ENCODE assay signal across 8 mouse cellular contexts in the genomic region with DNA sequence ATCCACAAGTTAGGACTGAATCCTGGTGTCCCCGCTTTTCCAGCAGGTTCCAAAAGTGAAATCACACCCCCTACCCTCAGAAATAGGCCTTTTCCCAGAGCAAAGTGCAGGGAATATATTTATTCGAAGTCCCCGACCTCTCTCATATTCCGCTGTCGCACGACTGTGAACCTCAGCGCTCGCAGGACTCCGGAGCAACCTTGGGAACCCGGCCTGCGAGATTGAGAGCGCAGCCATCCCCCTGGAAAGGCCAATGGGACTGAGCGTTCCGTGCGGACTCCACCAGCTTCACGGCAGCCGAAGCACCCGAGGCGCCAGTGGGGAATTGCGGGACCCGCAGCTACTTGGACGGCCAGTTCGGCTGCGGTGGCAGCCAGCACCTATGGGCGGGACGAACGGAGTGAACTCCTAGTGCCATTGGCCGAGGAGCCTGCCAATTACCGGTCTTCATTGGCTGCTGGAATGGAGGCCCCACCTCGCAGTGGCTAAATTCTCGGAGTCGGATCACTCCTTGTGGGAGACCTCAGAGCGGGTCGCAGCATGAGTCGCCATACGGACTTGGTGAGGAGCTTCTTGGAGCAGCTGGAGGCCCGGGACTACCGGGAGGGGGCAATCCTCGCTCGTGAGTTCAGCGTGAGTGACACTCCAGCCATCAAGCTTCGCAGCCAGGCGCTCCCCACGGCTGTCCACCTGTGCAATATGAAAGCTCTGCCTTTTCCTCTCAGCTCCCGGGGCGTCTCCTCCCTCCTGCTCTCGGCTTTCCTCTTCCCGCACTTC. TPM values are rescaled to one million over a fixed set of nuclear protein-coding genes. Genes with fewer than 3 reads are reported as not detected.
DNase-seq lines count a peak whose midpoint lies in the region; ATAC-seq lines count a peak whose summit lies in the region.

A gene (plus strand): TSS at position 479 of the 777 bp plus-strand sequence.

- no peaks in the 10 kb centered on the region for H3K27me3 ChIP-seq in intestine, embryonic 15.5 days (replicated peaks)
- H3K27me3 ChIP-seq in midbrain, embryonic 10.5 days (ENCODE audit: low read depth, poor library complexity, severe bottlenecking), result peaks cover 70% of the 10 kb centered on the region

- H3K9ac ChIP-seq in intestine, embryonic 15.5 days, result peak within 1 kb of the TSS; percentile 54

- 0 out of 2 replicates have a peak, but pooled peaks cover 6% of the 10 kb centered on the region for H3K4me1 ChIP-seq in intestine, embryonic 15.5 days (replicated peaks)
- H3K4me1 ChIP-seq in midbrain, embryonic 10.5 days, result peaks cover 15% of the 10 kb centered on the region

- peak within 1 kb of the TSS; percentile 82 for H3K4me2 ChIP-seq in intestine, embryonic 15.5 days (replicated peaks)

- peak; percentile 92 for DNase-seq in adrenal gland, adult 18-20 months (ENCODE audit: low spot score in 2 of 2)
- DNase-seq in embryo, embryonic 11 days, result peak; percentile 91
- DNase-seq in gastrocnemius, postnatal 36 days, result peak; percentile 81 to 88
- peak; percentile 89 to 90 for DNase-seq in left cerebral cortex, postnatal 25 days (ENCODE audit: low spot score in 2 of 2)
- peak; percentile 90 for DNase-seq in midbrain, embryonic 10.5 days (ENCODE audit: low spot score)
- peak; percentile 88 for DNase-seq in right cerebral cortex, postnatal 4 days
- no peak for DNase-seq in adipocyte (ENCODE audit: low spot score)

- peak within 1 kb of the TSS; percentile 60 for H3K27ac ChIP-seq in intestine, embryonic 15.5 days
- no peak within 1 kb of the TSS; the same call in 1 of the 2 replicates for H3K27ac ChIP-seq in midbrain, embryonic 10.5 days (replicated peaks)

- H3K36me3 ChIP-seq in intestine, embryonic 15.5 days, result no peaks in the 10 kb centered on the region
- H3K36me3 ChIP-seq in midbrain, embryonic 10.5 days, result no peaks in the 10 kb centered on the region

- ATAC-seq in intestine, embryonic 15.5 days, result peak; percentile 98

- intact Hi-C loops in gastrocnemius, postnatal 36 days (cut with DNase I), result no loop called here
- intact Hi-C loops in left cerebral cortex, postnatal 25 days (cut with DNase I), result loop anchor here (2.0 kb wide), 1 partner anchor 143 kb away; no protein-coding TSS in a partner anchor

- under 1% methylated on average over 48 of the region's 48 CpGs for WGBS in intestine, embryonic 15.5 days
- under 1% methylated on average over 48 of the region's 48 CpGs for WGBS in midbrain, embryonic 10.5 days

- H3K9me3 ChIP-seq in intestine, embryonic 15.5 days, result no peaks in the 10 kb centered on the region
- H3K9me3 ChIP-seq in midbrain, embryonic 10.5 days (replicated peaks), result no peaks in the 10 kb centered on the region

- peak within 1 kb of the TSS; percentile 54 for H3K4me3 ChIP-seq in intestine, embryonic 15.5 days (replicated peaks)
- peak within 1 kb of the TSS; percentile 69 for H3K4me3 ChIP-seq in midbrain, embryonic 10.5 days

RNA-seq across cellular contexts. Expression of the gene that starts here (rescaled TPM):
- 1 to 10 TPM; 3.1 to 8.9 TPM for total RNA-seq in adrenal gland, adult 18-20 months (2021)
- total RNA-seq in gastrocnemius, postnatal 36 days (2021), result 1 to 10 TPM in 1 of 2 experiments, under 1 TPM in 1; 0.92 to 2.6 TPM
- polyA plus RNA-seq in intestine, embryonic 15.5 days (2015; fragmentation: Nextera tagmentation; extraction: Ambion mirVana), result 22.9 and 28.5 TPM in 2 replicates
- total RNA-seq in left cerebral cortex, postnatal 25 days (2021), result 1 to 10 TPM; 1.5 to 6.4 TPM
- 6.1 and 7.3 TPM in 2 replicates for polyA plus RNA-seq in midbrain, embryonic 10.5 days (2016; fragmentation: Nextera tagmentation; extraction: Ambion mirVana)
